Mouse (Mus musculus) thymus, postnatal 0 days (tissue): ENCODE data around the gene Sgpp1. TPM values are rescaled to one million over a fixed set of nuclear protein-coding genes. Genes with fewer than 3 reads are reported as not detected.

ENCODE experiments used
- DNase-seq: peaks from one replicate; pipeline ENCODE4 v3.0.0-alpha.2; 2015; ENCODE audit warnings: low spot score
- polyA plus RNA-seq: library from polyadenylated mRNA; unstranded; fragments of >200 nt; fragmentation: Nextera tagmentation; extraction: Ambion mirVana; gene quantifications from 2 replicates; pipeline ENCODE4 v1.2.1, GENCODE M21; 2015

Sgpp1 gene
- polyA plus RNA-seq, result 30.9 and 33.5 TPM in 2 replicates

DNA sequence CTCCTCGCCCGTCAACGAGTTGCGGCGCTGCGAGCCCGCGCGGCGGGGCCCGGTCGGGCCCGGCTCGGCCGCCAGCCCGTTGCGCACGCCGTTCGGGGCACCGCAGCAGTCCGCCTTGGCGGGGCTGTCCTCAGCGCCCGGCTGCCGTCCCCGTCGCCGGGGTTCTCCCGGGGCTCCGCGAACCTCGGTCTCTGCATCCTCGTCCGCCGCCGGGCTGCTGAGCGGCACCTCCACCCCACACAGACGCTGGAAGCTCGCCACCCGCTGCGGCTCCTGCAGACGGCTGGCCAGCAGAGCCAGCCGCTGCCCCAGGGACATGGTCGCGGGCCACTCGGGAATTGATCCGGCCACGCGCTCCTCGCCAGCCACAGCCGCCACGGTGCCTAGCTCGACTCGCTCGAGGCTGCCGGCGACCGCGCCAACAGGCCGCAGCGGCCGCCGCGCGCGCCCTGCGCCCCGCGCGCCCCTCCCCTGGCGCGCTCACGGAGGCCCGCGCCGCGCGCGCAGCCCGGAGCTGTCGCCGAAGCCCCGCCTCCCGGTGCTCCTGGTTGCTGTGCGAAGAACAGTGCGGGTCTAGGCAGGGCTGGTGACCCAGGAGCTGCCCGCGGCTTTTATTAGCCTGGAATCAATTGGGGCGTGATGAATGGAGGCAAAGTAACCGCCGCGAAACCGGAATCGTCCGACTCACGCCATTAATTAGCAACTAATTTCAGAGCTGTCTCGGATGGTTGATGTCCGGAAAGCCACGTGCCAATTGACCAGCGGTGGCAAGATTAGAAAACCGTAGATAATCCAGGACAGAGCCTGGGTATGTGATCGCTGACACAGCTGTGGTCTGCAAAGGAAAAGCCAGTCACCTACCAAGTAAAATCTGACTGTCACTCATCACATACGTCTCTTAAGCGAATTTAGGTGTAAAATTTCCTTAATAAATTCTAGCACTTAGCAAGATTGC is at the start of gene Sgpp1:
Gene Sgpp1 (minus strand): TSS at position 484 of the 955 bp plus-strand sequence.
- DNase-seq, result peak; percentile 89

DNA sequence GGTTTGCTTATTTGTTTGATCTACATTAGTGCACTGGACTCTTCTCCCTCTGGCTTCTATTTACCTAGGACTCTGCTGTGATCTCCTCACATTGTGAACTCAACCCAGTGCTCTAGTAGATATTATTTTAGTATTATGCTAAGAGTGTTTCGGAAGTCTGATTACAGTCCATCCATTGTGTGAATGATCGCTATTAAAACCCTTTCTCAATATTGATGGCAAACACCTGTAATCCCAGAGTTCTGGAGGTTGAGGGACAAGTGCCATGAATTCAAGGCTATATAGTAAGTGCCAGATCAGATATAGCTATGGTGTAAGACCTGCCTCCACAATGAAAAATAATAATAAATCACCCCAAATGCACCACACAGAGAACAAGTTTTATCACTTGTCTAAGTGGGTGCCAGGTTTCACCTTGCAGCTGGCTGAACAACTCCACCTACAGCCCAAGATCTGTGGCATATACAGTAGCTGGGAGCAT is 48.8 kb upstream of the Sgpp1 start:
- DNase-seq, result no peak

DNA sequence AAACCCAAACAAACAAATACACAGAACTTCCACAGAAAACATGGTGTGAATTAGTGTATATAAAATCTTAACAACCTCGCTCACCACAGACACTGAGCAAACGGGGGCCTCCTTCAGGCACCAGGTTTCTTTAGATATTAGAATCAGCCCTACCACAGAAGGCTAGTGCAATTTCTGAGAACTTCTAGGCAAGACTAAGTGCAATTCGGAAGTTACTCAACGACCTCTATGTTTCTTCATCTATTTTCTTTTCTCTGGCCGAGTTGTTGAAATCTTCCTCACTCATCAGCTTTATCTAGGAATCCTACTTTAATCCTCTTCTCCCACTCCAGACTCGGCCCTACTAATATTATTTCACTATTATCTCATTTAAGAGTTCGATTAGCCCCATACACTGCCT is 46.5 kb upstream of the Sgpp1 start:
- no peak for DNase-seq

DNA sequence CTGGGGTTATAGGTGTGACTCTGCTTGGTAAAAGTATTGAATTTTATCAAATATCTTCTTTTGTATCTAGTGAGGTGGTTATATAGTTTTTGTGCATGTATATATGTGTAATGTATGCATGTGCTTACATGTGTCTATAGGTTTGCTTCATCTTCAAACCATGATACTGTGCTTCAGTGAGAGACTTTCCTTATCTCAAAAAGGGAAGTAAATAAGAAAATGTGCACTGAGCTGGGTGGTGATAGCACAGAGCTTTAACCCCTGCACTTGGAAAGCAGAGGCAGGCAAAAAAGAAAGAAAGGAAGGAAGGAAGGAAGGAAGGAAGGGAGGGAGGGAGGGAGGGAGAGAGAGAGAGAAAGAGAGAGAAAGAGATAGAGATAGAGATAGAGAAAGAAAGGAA is 45.9 kb upstream of the Sgpp1 start:
- no peak for DNase-seq

DNA sequence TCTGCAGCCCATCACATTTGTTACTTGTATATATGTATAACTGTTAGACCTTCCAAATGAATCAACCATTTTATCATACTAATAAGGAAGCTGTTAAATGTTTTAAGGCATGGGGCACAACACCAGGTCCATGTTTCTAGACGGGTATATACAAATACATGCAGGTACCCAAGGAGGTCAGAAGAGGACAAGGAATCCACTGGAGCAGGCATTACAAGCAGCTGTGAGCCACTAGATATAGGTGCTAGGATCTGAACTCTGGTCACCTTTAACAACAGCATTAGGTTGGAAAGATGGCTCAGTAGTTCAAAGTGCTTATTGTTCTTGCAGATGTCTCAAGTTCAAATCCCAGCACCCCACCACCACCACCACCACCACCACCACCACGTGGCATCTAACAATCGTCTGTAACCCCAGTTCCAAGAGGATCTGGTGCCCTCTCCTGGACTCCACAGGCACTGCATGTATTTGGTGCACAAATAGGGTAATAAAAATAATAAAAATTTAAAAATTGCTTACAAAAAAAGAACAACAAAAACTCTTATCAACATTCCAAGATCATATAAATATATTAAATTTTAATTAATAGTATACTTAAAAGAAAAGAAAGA is 37.0 kb upstream of the Sgpp1 start:
- peak; percentile 57 for DNase-seq

DNA sequence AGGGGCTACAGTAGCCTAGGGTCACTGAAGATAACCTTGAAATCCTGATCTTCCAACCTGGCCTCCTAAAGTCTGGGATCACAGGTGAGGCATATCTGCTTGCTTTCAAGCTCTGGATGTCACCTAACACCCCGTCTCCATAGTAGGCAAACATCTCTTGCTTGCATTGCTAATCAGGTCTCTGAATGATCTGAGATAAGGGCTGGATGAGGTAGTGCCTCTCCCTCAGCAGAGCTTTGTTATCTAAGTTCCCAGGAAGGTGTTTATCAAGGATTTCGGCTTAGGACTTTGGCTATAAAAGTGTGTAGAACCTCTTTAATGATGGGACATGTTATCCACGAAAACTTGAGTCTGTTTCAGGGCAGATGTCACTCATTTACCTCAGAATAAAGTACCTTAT is 35.9 kb upstream of the Sgpp1 start:
- DNase-seq, result no peak

DNA sequence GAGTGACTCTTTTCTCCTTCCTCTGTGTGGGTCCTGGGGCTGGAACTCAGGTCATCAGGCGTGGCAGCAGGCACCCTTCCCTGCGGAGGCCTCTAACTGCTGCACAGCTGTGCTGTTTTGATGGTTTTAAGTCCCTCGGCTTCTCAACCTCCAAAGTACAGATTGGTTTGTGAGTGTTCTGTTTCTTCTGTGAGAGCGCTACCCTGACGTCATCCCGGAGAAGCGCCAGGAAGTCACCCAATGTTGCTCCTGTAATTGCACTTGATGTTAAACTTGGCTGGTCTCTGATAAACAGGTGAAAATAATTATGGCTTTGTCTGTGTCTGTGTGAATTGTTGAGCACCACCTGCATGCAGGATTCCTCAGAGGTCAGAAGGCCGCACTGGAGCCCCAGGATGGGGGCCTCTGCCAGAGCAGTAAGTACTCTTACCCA is 31.4 kb upstream of the Sgpp1 start:
- peak; percentile 88 for DNase-seq

DNA sequence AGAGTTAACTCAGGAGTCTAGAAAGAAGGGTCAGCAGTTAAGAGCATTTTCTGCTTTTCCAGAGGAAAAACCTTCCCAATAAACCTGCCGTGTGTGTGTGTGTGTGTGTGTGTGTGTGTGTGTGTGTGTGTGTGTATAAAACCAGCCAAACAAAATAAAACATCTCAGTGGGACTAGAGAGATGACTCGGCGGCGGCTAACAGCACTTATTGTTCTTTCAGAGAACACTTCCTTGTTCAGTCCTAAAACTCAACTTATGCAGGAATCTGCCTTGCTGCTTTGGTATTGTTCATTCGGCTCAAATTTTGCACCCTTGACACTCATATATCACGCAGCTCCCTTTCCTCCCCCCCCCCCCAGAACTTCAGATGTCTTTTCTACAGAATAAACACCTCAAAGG is 30.9 kb upstream of the Sgpp1 start:
- no peak for DNase-seq

DNA sequence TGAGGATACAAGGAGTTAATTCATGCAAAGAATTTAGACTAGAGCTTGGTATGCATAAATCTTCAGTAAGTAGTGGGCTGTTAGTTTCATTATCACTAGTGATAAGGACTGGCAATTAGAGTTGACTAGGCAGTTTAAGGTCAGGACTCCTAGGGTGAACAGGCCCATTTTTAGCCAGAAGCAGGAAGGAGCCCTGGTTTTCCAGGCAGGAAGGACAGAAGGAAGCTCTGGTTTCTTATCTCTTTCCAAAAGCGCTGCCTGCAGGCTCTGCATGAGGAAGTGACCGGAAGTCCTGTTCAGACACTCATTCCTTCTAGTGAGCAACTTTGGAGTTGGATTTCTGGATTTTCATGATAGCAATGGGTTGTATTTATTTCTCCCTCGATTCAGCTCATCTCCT is 30.2 kb upstream of the Sgpp1 start:
- DNase-seq, result no peak

DNA sequence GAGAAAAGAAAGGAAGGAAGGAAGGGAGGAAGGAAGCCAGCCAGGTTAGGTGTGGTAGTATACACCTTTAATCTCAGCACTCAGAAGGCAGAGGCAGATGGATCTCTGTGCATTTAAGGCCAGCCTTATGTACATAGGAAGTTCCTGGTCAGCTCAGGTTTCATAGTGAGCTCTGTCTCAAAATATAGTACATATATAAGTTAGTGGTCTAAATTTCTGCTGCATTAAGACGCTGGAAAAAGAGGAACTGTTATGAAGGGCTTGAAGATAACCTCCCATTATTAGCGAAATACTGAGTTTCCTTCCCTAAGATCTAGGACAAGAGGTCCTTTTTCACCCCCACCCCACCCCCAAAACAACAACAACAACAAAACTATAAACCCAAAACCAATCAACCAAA is 20.9 kb upstream of the Sgpp1 start:
- DNase-seq, result no peak

DNA sequence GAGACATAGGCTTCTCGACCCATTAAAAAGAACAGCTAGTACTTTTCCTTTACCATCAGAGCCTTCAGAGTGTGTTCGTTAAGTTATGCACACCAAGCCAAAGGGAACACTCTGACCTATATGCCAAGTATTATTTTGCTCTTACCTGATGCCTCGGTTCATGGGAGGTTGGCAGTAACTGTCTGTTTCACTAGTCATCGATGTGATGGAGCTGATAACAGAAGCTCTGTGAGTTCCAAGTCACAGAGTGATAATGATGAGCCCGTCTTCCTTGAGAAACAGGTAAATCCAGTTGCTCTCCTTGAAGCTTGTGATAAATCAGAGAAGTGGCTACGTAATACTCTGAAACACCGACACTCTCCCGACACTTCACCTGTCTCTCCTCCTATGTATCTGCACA is 18.2 kb upstream of the Sgpp1 start:
- no peak for DNase-seq

DNA sequence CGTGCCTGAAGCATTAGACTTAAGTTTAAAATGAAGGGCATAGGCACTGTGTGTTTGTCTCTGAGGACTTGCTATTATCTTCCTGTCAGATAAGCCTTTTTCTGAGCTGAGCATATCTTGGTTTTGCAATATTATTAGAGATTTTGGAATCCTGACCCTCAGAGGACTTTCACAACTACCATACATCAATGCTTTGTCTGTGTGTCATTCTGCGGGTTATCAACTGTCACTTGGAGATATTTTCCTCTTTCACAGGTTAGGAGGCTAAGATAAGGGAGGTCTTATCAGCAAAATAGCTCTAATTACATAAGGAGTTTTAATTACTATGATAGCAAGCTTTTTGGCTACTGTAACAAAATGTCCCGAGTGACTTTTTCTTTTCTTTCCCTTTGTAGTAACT is 16.5 kb upstream of the Sgpp1 start:
- no peak for DNase-seq

DNA sequence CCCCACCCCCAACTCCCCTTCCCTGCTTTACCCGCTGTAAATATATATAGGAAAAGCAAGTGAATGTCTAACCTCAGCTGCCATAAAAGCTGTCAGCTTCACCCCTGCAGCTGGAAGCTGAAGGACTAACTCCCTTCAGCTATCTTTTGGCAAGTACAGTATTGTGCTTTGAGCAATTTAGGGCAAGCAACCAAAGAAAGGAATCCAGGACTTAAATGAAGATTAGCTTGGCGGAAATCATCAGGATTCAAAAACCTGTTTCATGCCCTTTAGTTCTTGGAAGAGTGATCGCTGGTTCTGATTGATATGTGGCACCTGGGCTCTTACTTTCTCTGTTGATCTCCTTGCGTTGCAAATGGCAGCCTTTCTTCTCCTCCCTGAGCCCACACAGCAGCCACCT is 13.0 kb upstream of the Sgpp1 start:
- no peak for DNase-seq

DNA sequence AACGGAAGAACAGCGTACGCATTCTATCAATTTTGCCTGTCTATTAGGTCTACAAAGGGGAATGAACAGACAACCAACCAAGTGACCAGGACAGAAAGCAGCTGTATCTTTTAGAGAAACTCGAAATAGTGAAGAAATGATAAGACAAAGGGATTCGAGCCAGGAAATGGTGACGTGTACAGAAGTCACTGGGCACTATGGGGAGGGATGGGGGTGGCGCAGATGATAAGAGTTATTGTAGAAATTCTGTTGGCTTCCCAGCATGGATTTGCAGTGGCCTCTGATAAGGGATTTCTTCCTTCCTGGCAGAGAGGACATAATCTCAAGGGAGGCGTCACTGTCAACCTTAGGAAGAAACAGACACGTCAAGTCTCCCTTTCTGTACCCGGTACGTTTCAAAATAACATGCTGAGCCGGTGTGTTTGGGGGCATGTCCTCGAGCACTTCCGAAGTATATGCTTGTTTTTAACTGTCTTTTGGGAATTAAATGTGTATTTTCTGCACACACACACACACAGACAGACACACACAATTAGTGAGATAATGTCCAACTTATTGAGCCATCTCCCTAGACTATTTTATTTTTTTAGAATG is 10.3 kb upstream of the Sgpp1 start:
- DNase-seq, result no peak

DNA sequence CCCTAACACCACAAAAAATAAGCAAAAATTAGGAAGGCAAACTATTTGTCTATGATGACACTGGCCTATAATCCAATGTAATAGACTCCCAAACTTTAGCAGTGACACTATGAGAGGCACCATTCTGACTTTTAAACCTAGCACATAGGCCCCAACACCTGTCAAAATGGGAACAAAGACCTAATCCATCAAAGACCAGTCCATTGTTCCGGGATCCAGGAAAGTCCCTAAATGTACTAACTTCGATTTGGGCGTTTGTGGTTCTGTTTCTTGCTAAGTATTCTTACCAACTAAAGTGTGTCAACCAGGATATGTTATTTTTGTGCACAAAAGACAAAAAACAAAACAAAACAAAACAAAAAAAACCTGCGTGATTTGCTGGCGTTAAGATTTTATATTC is 6.6 kb upstream of the Sgpp1 start:
- DNase-seq, result no peak

DNA sequence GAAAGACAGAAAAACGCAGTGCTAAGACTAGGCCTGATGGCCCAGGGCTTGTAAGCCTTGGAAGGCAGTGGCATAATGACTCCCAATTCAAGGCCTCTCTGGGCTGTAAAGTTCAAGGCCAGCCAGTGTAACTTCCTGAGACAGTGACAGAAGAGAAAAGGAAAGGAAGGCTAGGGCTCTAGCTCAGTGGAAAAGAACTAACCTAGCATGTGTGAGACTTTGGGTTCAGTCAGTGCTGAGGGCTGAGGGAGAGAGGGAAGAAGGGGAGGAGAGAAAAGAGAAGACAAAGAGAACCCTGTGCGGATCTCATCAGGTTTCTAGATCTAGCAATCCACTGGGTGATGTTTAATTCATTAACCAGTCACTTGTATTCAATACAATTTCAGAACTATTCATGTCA is 5.7 kb upstream of the Sgpp1 start:
- no peak for DNase-seq

DNA sequence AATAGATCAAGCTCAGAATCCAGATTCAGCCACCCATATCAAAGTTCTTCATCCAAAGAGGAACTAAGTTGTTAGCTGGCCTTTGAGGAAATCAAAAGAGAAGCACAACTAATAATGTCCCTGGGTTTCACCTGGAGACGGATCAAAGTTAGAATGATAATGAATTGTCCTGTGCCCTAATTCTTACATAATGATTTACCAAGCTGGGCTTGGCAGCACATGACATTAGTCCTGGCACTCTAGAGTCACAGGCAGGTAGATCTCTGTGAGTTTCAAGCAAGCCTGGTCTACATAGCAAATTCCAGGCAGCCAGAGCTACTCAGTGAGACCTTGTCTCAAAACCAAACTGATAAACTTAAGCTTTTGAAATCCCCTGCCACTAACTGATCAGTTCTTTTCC is 4.9 kb upstream of the Sgpp1 start:
- DNase-seq, result no peak

DNA sequence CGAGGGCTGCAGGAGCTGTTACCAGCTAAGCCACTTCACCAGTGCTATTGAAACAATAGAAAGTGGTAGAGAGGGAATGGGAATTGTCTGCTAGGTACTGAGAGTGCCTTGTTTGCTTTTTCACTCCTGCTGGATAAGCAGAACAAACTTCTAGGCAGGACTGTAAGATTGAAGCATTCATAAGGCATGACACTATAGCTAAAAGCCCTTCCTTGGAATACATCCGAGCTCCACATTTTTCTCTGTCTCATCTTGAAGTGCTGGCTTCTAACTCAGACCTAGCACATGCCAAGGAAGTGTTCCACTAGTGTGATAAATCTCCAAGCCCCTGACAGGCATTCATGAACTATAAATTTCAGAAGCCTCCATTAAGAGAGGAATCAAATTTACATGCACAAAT is 4.1 kb upstream of the Sgpp1 start:
- DNase-seq, result no peak

DNA sequence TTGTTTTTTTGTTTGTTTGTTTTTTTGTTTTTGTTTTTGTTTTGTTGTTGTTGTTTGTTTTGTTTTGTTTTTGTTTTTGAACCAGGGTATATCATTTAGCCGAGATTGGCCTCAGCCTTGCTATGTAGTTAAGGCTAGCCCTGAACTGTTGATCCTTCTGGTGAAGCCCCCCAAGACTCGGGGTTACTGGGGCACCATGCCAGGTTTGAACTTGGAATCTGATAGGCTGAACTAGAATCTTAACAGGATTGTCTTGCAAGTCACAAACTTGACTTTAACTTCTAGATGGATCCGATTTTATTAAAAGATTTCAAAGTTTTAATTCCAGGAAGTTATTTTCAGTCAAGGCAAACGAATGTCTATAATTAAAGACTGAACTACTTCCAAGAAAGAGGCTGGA is 767 bp upstream of the Sgpp1 start:
- no peak for DNase-seq

DNA sequence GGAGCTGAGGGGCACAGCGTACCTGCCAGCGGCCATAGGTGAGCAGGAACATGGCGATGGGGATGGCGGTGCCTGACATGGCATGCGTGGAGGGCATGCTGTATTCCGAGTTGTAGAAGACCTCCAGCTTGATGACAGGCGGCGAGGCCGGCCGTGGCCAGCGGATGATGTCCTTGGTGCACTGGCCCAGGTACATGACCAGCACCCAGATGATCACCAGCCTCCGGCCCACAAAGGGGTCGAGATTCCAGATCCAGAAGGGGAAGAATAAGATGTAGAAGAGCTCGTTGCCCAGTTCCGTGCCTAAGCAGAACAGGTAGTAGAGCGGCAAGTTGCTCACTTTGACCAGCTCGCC is 661 bp downstream of the Sgpp1 start:
- no peak for DNase-seq

DNA sequence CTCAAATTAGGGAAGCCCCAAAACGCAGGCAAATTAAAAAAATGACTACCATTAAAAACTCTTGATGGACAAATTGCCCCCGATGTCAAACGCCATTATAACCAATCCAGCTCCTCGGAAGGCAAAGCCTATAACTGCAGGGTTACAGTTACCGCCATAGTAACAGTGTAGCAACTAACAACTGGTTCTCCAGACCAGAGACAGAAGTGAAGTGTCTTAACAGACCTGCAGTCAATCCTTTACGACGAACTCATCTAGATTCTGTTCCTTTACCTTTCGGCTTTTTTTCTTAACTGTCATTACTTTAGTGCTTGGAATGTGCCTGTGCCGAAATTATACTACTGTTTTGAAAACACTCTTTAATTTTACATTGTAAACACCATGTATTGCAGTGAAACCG is 1.4 kb downstream of the Sgpp1 start:
- DNase-seq, result peak; percentile 55

DNA sequence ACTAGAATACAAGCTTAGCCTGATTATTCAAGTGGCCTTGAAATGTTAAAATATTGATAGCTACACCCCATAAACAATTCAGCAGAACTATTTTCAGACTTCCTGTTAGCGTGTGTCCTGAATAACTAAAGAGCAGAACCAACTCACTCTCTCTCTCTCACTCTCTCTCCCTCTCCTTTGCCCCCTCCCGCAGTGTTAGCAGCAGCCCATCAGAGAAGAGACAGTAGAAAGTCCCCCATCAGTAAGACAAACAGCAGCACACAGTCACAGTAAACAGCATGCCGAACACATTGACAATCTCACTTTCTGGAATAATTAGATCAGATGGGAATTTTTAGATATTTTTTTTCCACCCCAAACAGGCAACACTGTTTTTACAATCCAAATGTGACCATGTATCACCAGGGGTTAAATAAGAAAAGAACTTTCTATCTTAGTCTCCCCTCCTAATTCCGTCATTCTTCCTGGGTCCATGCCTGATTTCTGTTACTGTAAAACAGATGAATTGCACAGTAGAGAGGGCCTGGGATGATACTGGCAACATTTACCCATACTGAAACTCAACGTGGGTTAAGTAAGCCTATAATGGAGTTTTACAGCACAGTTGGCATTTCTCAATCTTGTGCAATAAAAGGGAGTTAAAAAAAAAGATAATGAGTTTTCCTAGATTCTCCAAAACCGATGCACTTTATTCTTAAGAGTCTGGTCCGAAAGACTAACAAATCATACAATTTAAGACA is 2.0 kb downstream of the Sgpp1 start:
- DNase-seq, result peak; percentile 39
